ENCODE assay signal across 18 mouse cellular contexts in the genomic region with DNA sequence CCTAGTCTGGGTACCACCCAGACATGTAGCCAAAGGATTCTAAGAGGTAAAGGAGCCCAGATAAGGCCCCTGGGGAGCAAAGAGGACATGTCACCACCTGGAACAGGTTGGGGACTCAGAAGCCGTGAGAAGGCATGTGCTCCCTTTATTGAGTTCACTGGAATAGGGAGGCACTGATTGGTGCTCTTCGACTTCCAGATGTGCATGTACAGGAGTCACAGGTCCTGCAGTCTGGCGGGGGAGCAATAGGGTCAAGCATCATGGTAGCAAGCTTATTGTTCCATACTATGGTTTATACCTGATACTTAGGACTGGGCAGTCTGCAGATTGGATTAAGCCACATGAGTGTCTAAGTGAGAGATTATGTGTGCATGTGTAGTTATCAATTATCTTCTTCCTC. TPM values are rescaled to one million over a fixed set of nuclear protein-coding genes. Genes with fewer than 3 reads are reported as not detected.
"Had no signal": no experiment of that assay in that cellular context is flagged by ENCODE, and none has a peak within 500 bp of the region (broad histone marks: within the 10 kb centered on the region; RNA-seq: fewer than 3 reads in every experiment).

No protein-coding gene starts in this region.

- H3K4me1 ChIP-seq: liver, embryonic 15.5 days had no signal

- ATAC-seq: midbrain, embryonic 16.5 days had no signal

- H3K36me3 ChIP-seq: kidney, embryonic 15.5 days; limb, embryonic 10.5 days; liver, embryonic 15.5 days; midbrain, embryonic 12.5 days had no signal

- H3K4me3 ChIP-seq: kidney, embryonic 15.5 days; left cerebral cortex, adult 2 months; limb, embryonic 10.5 days; liver, embryonic 15.5 days; midbrain, embryonic 12.5 days had no signal

- H3K9me3 ChIP-seq: kidney, embryonic 15.5 days; limb, embryonic 10.5 days; liver, embryonic 15.5 days; midbrain, embryonic 12.5 days had no signal

- DNase-seq: kidney, postnatal 25 days; lung, embryonic 14.5 days; lung, postnatal 10 days; lung, postnatal 4 days; right cerebral cortex, postnatal 14 days; thymus, postnatal 36 days had no signal

- H3K9ac ChIP-seq: kidney, embryonic 15.5 days; liver, embryonic 15.5 days; lung, embryonic 14.5 days; midbrain, embryonic 12.5 days had no signal

- H3K27ac ChIP-seq: kidney, embryonic 15.5 days; left cerebral cortex, adult 2 months; limb, embryonic 10.5 days; liver, embryonic 15.5 days; midbrain, embryonic 12.5 days had no signal

- H3K4me2 ChIP-seq: kidney, embryonic 15.5 days; liver, embryonic 11.5 days; liver, embryonic 15.5 days; midbrain, embryonic 12.5 days had no signal

RNA-seq across cellular contexts. Expression of a gene that starts 56.9 kb away (rescaled TPM):
- total RNA-seq: layer of hippocampus, postnatal 25 days; left cerebral cortex, adult 2 months; left cerebral cortex, postnatal 14 days; megakaryocyte, adult 5-6 weeks had no signal
- polyA plus RNA-seq: midbrain, embryonic 12.5 days; midbrain, embryonic 16.5 days; neural tube, embryonic 14.5 days; thymus, postnatal 0 days had no signal
